Mouse (Mus musculus): ENCODE measurements around the gene Cldn14. TPM values are rescaled to one million over a fixed set of nuclear protein-coding genes. Genes with fewer than 3 reads are reported as not detected.

Gene Cldn14
- polyA plus RNA-seq, 1 experiment, result not detected

- no peaks in the 10 kb centered on the region for H3K79me2 ChIP-seq (ENCODE audit: control insufficient read depth, insufficient read depth)
- no peaks in the 10 kb centered on the region for H3K79me3 ChIP-seq (ENCODE audit: low read depth)
- no peak overlapping the region for H3ac ChIP-seq (ENCODE audit: control insufficient read depth, insufficient read length, low read depth)
- no peaks in the 10 kb centered on the region for H3K27me3 ChIP-seq (ENCODE audit: control insufficient read depth, insufficient read depth, insufficient read length)
- TF ChIP-seq USF1 (IDR thresholded peaks at IDR 0.05; ENCODE audit: low read depth) (no peak), MAX (IDR thresholded peaks at IDR 0.05) (no peak), MYOD1 (IDR thresholded peaks at IDR 0.05; ENCODE audit: control insufficient read depth, insufficient read length, low read depth) (no peak), CTCF (IDR thresholded peaks at IDR 0.05; ENCODE audit: control insufficient read depth, insufficient read depth, insufficient read length) (no peak), MYOG (IDR thresholded peaks at IDR 0.05; ENCODE audit: control insufficient read depth, extremely low read depth, insufficient read length) (no peak), CEBPB (IDR thresholded peaks at IDR 0.05; ENCODE audit: low read depth) (no peak), FOSL1 (IDR thresholded peaks at IDR 0.05; ENCODE audit: insufficient read depth, low read length, poor library complexity, severe bottlenecking) (no peak)
- no peak overlapping the region for H3K4me3 ChIP-seq (ENCODE audit: insufficient read depth, poor library complexity, severe bottlenecking)
- no peaks in the 10 kb centered on the region for H3K36me3 ChIP-seq (ENCODE audit: control insufficient read depth, insufficient read depth)
Measured at GRCm38 (mm10) chr16:93957402-93957801, 51.2 kb downstream of the Cldn14 start.

- Histone ChIP-seq H3K4me3 (ENCODE audit: insufficient read depth, poor library complexity, severe bottlenecking) (no peak overlapping the region), H3K79me2 (ENCODE audit: control insufficient read depth, insufficient read depth) (no peaks in the 10 kb centered on the region), H3K36me3 (ENCODE audit: control insufficient read depth, insufficient read depth) (no peaks in the 10 kb centered on the region), H3K79me3 (ENCODE audit: low read depth) (no peaks in the 10 kb centered on the region), H3K27me3 (ENCODE audit: control insufficient read depth, insufficient read depth, insufficient read length) (no peaks in the 10 kb centered on the region), H3ac (ENCODE audit: control insufficient read depth, insufficient read length, low read depth) (no peak overlapping the region)
- TF ChIP-seq CEBPB (IDR thresholded peaks at IDR 0.05; ENCODE audit: low read depth) (no peak), USF1 (IDR thresholded peaks at IDR 0.05; ENCODE audit: low read depth) (no peak)
Measured at GRCm38 (mm10) chr16:93956986-93957385, 51.7 kb downstream of the Cldn14 start.

GRCm38 (mm10) chr16:93947396-93947795 is 61.2 kb downstream of the Cldn14 start:
- no peak overlapping the region for H3K4me3 ChIP-seq (ENCODE audit: insufficient read depth, poor library complexity, severe bottlenecking)
- peaks cover 5% of the 10 kb centered on the region for H3K27me3 ChIP-seq (ENCODE audit: control insufficient read depth, insufficient read depth, insufficient read length)
- H3K79me3 ChIP-seq (ENCODE audit: low read depth), result no peaks in the 10 kb centered on the region
- no peak overlapping the region for H3ac ChIP-seq (ENCODE audit: control insufficient read depth, insufficient read length, low read depth)
- no peak for TF ChIP-seq MYOD1 (IDR thresholded peaks at IDR 0.05; ENCODE audit: control insufficient read depth, insufficient read length, low read depth)
- TF ChIP-seq FOSL1 (IDR thresholded peaks at IDR 0.05; ENCODE audit: insufficient read depth, low read length, poor library complexity, severe bottlenecking), result no peak
- TF ChIP-seq CEBPB (IDR thresholded peaks at IDR 0.05; ENCODE audit: low read depth), result no peak
- no peaks in the 10 kb centered on the region for H3K79me2 ChIP-seq (ENCODE audit: control insufficient read depth, insufficient read depth)
- H3K36me3 ChIP-seq (ENCODE audit: control insufficient read depth, insufficient read depth), result no peaks in the 10 kb centered on the region

GRCm38 (mm10) chr16:93944301-93944700 is 64.3 kb downstream of the Cldn14 start:
- H3K36me3 ChIP-seq (ENCODE audit: control insufficient read depth, insufficient read depth), result no peaks in the 10 kb centered on the region
- no peak for TF ChIP-seq MYOG (IDR thresholded peaks at IDR 0.05; ENCODE audit: control insufficient read depth, extremely low read depth, insufficient read length)
- TF ChIP-seq MAX (IDR thresholded peaks at IDR 0.05), result no peak
- no peak for TF ChIP-seq USF1 (IDR thresholded peaks at IDR 0.05; ENCODE audit: low read depth)
- no peak for TF ChIP-seq CEBPB (IDR thresholded peaks at IDR 0.05; ENCODE audit: low read depth)
- TF ChIP-seq MYOD1 (IDR thresholded peaks at IDR 0.05; ENCODE audit: control insufficient read depth, insufficient read length, low read depth), result no peak
- no peak for TF ChIP-seq FOSL1 (IDR thresholded peaks at IDR 0.05; ENCODE audit: insufficient read depth, low read length, poor library complexity, severe bottlenecking)
- no peak for TF ChIP-seq CTCF (IDR thresholded peaks at IDR 0.05; ENCODE audit: control insufficient read depth, insufficient read depth, insufficient read length)
- H3K27me3 ChIP-seq (ENCODE audit: control insufficient read depth, insufficient read depth, insufficient read length), result peaks cover 5% of the 10 kb centered on the region

GRCm38 (mm10) chr16:93942796-93943502 is 65.7 kb downstream of the Cldn14 start:
- TF ChIP-seq USF1 (IDR thresholded peaks at IDR 0.05; ENCODE audit: low read depth), result no peak
- TF ChIP-seq CTCF (IDR thresholded peaks at IDR 0.05; ENCODE audit: control insufficient read depth, insufficient read depth, insufficient read length), result no peak
- TF ChIP-seq MYOG (IDR thresholded peaks at IDR 0.05; ENCODE audit: control insufficient read depth, extremely low read depth, insufficient read length), result no peak
- no peak for TF ChIP-seq CEBPB (IDR thresholded peaks at IDR 0.05; ENCODE audit: low read depth)
- no peak for TF ChIP-seq MAX (IDR thresholded peaks at IDR 0.05)

More at GRCm38 (mm10) chr16:93944301-93944700, 64.3 kb downstream of the Cldn14 start:
- Histone ChIP-seq H3ac (ENCODE audit: control insufficient read depth, insufficient read length, low read depth) (no peak overlapping the region), H3K4me3 (ENCODE audit: insufficient read depth, poor library complexity, severe bottlenecking) (no peak overlapping the region), H3K79me3 (ENCODE audit: low read depth) (no peaks in the 10 kb centered on the region), H3K79me2 (ENCODE audit: control insufficient read depth, insufficient read depth) (no peaks in the 10 kb centered on the region)

GRCm38 (mm10) chr16:93941781-93942567 is 66.7 kb downstream of the Cldn14 start:
- H3K79me3 ChIP-seq (ENCODE audit: low read depth), result no peaks in the 10 kb centered on the region
- TF ChIP-seq MYOG (IDR thresholded peaks at IDR 0.05; ENCODE audit: control insufficient read depth, extremely low read depth, insufficient read length) (no peak), CEBPB (IDR thresholded peaks at IDR 0.05; ENCODE audit: low read depth) (no peak), USF1 (IDR thresholded peaks at IDR 0.05; ENCODE audit: low read depth) (no peak), FOSL1 (IDR thresholded peaks at IDR 0.05; ENCODE audit: insufficient read depth, low read length, poor library complexity, severe bottlenecking) (no peak), CTCF (IDR thresholded peaks at IDR 0.05; ENCODE audit: control insufficient read depth, insufficient read depth, insufficient read length) (no peak), MYOD1 (IDR thresholded peaks at IDR 0.05; ENCODE audit: control insufficient read depth, insufficient read length, low read depth) (no peak), MAX (IDR thresholded peaks at IDR 0.05) (no peak)
- H3K27me3 ChIP-seq (ENCODE audit: control insufficient read depth, insufficient read depth, insufficient read length), result peaks cover 5% of the 10 kb centered on the region

More at GRCm38 (mm10) chr16:93942796-93943502, 65.7 kb downstream of the Cldn14 start:
- H3K79me2 ChIP-seq (ENCODE audit: control insufficient read depth, insufficient read depth), result no peaks in the 10 kb centered on the region
- no peaks in the 10 kb centered on the region for H3K79me3 ChIP-seq (ENCODE audit: low read depth)
- H3K27me3 ChIP-seq (ENCODE audit: control insufficient read depth, insufficient read depth, insufficient read length), result peaks cover 5% of the 10 kb centered on the region
- no peaks in the 10 kb centered on the region for H3K36me3 ChIP-seq (ENCODE audit: control insufficient read depth, insufficient read depth)
- H3ac ChIP-seq (ENCODE audit: control insufficient read depth, insufficient read length, low read depth), result no peak overlapping the region
- no peak overlapping the region for H3K4me3 ChIP-seq (ENCODE audit: insufficient read depth, poor library complexity, severe bottlenecking)

More at GRCm38 (mm10) chr16:93941781-93942567, 66.7 kb downstream of the Cldn14 start:
- no peak overlapping the region for H3ac ChIP-seq (ENCODE audit: control insufficient read depth, insufficient read length, low read depth)
- no peak overlapping the region for H3K4me3 ChIP-seq (ENCODE audit: insufficient read depth, poor library complexity, severe bottlenecking)
- no peaks in the 10 kb centered on the region for H3K36me3 ChIP-seq (ENCODE audit: control insufficient read depth, insufficient read depth)
- H3K79me2 ChIP-seq (ENCODE audit: control insufficient read depth, insufficient read depth), result no peaks in the 10 kb centered on the region

Data from C2C12 (cell line).